Mouse (Mus musculus) adrenal gland, postnatal 10 days (tissue): ENCODE results near the gene Enpp6. TPM values are rescaled to one million over a fixed set of nuclear protein-coding genes. Genes with fewer than 3 reads are reported as not detected.

Experiments
- DNase-seq: peaks from one replicate; pipeline ENCODE4 v3.0.0; 2021; ENCODE audit warnings: mixed read lengths
- long read RNA-seq, 2 experiments: library from polyadenylated mRNA; stranded (forward); transcript quantifications; one replicate each; pipeline ENCODE4 v2.0.0; 2021
- total RNA-seq, 2 experiments: library from RNA; stranded (reverse); gene quantifications; 2 replicates each; pipeline ENCODE4 v1.2.3; 2021

Enpp6 gene
- 1 to 10 TPM; 1.6 to 2.3 TPM for total RNA-seq
- long read RNA-seq, experiment 1, partial matches to known transcripts = 0 of 1 reads
- long read RNA-seq, experiment 1, other reads (novel, unspliced or antisense) = 1 of 1 reads
- long read RNA-seq, experiment 2, partial matches to known transcripts = 0 of 2 reads
- long read RNA-seq, experiment 2, other reads (novel, unspliced or antisense) = 2 of 2 reads

DNA sequence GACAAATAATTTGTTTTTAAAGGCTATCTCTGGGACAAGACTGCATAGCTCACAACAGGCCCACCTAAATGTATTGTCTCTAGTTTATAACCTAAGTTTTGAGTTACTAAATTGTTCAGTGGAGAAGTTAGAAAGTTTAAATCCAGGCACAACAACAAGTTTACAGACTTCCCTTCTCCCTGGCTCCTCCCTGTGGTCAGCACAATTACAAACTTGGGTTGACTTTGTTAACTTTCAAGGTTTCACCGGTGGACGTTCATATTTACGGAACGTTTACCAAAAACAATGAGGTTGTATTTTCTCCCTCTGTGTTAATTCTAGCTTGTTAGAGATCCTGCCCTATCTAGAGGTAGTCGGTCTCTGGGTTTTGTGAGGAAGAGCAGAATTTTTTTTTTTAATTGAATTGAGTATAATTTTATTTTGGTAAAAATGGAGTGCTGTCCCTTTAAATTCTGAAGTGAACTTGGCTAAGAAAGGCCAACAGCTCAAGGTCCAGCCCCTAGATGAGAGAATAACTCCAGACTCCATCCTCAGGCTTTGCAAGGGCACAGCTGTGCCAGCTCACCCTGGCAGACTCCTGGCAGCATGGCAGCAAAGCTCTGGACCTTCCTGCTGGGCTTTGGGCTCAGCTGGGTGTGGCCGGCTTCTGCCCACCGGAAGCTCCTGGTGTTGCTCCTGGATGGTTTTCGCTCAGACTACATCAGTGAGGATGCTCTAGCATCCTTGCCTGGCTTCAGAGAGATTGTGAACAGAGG lies at the start of gene Enpp6:
Enpp6 (plus strand) TSS at position 502 of the 755 bp plus-strand sequence.
- DNase-seq = peak; percentile 43

DNA sequence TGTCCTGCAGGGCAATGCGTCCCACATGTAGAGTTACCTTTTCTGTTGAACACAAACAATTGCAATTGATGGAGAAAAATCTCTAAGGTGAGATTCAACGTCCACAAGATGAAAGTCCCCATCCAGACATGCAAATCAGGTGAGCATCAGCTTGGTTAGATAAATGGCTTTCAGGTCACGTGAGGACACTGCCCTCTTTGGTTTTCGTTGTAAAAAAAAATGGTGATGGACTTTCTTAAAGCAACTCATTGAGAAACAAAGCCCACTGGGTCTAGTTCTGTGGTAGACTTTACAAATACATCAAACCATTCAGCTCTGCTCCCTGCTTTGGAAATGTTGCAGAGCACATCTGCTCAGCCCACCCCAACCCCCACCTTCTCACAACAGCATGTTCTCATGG lies 48.5 kb upstream of the Enpp6 start:
- no peak for DNase-seq

DNA sequence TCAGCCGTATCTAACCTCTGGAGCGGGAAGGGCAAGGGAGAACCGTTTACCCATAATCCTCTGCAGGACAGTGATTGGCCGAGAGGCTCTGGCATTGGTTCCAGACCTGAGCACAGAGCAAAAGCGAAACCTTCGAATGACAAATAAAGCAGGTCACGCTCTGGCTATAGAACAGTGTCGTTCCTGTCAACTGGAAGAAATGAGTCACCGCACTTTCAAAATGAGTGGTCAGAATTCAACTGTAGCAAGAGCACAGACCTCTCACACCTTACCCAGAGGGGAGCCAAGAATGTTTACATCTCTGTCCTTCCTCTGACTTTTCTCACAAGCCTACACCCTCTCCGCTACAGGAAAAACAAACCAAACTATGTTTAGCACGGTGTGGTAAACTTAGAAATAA lies 45.4 kb upstream of the Enpp6 start:
- peak; percentile 48 for DNase-seq

DNA sequence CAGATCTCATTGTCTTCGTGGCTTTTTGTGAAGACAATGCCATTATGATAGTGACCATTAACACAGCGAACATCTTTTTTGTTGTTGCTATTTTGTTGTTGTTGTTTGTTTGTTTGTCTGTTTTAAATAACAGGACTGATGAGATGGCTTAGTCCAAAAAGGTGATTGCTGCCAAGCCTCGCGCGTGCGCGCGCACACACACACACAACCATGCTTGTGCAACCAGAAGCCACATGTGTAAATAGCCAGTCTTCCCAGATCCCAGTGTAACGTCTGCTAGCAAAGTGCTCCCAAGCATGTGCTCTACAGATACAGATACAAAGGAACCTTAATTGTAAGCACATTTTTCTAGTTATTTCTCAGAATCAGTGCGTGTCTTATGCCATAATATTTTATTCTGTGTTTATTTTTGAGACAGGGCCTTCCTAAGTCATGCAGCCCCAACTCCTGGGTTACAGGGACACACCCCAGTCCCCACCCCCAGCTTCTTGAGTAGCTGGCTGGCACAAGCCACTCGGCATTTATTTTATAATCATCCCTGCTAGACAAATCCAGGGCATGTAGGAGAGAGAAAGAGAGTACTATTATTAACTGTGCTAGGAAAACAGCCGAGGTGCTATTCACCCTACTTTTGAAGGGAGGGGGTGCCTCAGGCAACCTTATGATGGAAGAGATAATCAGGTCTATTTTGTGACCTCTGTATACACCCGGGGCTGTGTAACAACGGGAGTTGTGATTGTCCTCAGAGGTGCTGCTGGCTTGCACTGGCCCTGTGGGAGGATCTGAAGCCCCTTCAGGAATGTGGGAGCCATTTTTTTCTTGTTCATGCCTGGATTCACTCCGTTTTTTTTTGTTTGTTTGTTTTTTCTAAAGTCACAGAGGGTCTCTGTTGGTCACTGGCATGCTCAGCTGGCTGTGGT lies 44.7 kb upstream of the Enpp6 start:
- DNase-seq = no peak

DNA sequence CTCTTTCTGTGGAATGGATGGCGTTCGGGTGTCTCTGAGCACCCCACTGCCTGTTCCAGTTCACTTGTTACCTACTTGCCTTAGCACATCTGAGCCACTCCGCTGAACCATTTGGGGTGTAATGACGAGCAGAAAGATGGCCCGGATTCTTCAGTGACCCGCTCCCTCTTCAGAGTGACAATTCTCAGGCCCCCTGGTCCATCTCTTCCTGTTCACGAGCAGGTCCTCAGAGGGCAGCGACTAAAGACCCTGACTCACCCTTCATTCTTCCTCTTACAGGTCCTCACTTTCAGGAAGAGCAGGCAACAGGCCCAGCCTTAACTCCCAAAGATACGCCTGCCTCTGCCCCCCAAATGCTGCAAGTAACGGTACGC lies 44.0 kb upstream of the Enpp6 start:
- no peak for DNase-seq

DNA sequence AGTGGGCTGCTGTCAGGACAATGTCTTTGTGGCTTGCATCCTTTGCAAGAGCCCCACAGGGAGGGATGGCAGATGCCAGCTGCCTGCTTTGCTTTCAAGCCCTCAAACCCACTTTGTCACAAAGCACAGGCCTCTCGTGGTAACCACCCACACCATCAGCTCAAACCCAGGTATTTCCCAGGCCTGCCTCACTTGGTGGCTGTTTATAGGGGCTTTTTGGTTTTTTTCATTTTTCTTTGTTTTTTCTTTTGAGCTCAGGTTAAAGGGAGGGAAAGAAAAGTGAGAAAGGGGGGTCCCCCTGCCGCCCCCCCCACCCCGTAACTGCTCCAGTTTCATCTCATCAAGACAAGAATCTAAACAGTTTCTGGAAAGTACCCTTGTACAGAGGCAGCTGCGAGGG lies 43.4 kb upstream of the Enpp6 start:
- no peak for DNase-seq

DNA sequence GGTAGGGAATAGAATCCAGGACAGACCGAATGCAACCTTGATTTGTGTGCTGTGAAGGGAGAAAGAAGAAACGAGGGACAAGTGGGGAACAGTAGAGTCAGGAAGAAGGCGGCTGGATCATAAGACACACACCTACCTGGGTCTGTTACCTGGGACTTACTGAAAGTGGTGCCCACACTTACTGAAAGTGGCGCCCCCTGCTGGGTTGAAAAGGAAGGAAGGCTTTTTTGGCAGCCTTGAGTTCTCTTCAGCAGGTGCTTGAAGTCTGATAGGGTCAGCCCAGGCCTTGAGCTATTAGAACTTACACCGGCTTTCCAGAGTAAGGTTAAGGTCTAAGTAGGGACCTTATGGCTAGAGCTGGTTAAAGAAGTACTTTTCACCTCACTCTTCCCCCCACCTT lies 40.5 kb upstream of the Enpp6 start:
- peak; percentile 24 for DNase-seq

DNA sequence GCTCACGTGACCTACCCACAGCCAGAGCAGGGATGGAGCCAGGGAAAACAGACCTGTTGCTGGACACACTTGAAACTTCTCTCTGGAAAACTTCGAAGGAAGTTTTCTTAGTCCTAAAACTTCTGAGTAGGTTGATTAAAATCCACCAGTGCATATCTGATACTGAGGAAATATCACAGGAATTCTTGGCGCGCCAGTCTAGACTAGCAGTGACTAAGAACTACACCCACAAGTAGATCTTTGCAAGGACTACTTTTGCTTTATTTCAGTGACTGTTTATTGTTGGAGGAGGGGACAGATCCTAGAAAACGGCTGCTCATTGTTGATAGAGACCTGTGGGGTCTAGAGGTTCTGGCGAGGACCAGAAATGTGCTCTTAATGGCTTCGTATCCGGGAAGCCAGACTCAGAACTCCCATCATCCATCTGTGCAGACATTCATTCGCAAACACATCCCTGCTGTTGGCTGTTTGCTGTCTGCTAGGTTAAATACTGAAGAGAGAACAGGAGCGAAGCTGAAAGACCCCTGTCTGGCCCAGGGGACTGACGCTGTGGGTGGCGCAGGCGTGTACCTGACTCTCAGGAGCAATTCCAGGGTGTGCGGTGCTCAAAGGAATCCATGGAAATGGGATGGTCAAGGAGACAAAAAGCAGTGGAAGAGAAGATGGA lies 38.5 kb upstream of the Enpp6 start:
- DNase-seq = no peak

DNA sequence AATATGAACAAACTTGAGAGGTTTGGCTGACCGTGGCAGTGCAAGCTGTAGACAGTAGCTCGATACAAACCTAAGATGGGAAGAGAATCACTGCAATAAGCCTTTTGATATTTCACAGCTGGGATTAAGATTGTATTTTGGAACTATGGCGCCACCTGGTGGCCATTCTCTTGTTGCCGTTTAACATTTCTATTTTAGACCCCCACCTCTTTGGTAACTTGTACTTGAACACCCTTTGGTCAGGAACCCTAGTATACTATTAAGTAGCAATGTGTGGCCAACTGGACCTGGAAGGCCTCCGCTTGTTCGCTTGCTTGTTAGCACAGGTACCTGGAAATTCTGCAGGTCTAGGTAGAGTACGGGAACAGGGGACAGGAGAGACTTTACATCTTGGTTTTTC lies 33.2 kb upstream of the Enpp6 start:
- peak; percentile 79 for DNase-seq

DNA sequence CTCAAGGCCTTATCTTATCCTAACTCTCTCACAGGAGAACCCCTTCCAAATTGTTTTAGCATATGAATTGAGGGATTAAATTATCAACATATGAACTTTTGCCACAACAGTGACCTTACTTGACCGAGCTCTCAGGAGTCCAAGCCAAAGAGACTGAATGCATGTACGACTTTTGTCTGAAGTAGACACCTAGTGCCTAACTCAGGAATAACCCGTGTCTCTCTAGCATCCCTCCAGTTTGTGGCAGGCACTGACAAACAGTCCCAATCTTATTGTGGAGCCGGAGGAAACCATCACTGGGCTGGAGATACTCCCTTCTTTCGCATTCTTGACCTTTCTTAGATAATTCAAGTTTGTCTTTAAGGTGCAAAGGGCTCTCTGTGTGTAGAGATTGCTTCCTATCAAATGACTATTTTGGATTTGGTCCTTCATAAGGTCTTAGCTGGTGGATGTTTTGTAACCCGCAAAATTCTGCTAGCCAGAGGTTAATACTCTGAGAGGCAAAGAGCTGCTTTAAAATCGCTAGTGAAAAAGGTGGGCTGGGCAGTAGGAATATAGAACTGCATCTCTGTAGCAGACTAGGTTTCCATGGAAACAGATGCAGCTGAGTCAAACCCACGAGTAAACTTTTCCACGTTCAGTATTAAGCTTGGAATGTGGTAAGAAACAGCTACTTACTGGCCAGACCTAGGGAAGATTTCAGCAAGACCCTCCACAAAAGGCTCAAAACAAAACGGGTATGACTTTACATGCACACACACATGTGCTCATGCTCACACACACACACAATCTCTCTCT lies 23.9 kb upstream of the Enpp6 start:
- no peak for DNase-seq

DNA sequence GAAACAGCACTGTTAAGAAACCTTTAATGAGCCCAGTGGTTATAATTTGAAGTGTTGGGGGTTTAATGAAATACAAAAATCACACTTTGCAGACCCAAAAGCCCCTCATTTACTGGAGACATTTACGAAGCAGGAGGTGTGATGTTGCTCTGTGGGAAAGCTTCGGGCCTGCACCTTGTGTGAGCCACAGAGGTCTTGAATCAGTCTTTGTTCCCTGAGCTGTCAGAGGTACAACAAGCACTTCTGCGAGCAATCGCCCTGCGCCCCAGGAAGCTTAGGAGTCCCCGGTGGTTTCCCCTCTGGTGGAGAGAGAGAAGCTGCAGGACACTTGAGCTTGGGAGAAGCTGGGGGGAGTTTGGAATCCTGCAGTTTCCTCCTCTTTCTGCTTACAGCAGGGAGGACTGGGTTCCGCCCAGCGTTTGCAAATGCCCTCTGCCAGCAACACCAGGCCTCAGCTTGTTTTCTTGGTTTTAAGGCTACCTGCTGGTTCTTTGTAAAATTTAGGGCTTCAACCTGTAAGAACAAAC lies 23.0 kb upstream of the Enpp6 start:
- no peak for DNase-seq

DNA sequence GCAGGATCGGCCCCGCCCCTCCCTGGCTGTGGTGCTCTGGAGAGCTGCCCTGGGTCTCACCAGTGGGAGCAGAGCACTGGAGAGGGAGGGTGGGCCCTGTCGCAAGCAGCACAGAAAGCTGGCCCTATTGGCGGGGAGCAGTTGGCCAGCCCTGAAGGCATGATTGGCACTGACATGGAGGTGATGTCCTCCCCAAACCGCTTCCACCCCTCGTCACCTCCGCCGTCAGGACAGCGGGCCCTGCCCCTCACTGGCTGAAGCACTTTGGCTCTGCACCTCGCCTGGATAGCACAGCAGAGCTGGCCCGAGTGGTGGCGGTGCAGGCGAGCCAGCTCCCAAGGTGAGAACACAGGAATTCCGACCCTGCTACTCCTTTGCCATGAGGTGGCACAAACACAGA lies 20.9 kb upstream of the Enpp6 start:
- no peak for DNase-seq

DNA sequence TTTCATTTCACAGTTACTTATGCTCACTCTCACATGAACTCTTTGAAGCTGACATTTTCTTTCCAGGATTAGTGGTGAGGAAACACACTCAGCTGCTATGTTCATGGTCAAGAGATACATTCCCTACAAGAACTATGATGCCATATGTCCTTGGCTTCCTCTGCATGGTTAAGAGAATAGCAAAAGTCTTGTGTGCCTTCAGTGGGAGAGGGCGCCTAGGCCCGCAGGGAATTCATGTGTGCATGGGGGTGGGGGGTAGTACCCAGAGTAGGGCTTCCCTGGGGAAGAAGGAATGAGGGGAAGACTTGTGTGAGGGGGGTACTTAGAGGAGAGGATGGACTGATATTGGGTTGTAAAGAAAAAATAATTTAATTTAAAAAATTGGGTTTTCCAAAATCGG lies 18.0 kb upstream of the Enpp6 start:
- no peak for DNase-seq

DNA sequence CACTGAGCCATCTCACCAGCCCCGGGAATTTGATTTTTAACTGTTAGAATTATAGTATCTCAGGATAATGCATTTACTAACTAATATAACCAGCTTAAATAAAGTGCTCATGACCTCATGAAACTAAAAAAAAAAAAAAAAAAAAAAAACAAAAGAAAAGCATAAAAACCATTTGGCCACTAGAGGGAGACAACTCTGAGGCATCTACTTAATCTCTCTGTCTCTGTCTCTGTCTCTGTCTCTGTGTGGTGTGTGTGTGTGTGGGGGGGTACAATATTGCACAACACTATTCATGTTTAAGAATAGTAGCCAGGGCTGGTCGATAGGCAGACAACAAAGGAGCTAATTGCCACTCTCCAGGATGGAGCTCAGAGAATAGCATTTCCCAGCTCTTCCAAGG lies 17.3 kb upstream of the Enpp6 start:
- DNase-seq = no peak

DNA sequence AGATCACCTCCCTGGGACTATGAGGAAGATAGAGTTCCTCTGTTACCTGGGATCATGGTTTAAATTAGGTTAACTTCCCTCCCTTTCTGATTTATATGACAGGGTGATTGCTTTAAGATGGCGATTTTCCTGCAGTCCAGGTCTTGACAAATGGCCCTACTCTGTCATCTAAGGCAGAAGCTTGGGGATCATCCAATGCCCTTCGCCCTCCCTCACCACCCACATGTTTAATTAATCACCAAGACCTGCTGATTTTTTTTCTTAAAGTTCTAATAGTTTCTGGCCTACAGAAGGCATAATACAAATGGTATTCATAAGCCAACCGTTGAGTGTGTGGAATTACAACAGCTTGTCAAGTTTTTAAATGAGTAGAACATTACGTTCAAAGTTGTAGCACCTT lies 9.3 kb upstream of the Enpp6 start:
- no peak for DNase-seq

DNA sequence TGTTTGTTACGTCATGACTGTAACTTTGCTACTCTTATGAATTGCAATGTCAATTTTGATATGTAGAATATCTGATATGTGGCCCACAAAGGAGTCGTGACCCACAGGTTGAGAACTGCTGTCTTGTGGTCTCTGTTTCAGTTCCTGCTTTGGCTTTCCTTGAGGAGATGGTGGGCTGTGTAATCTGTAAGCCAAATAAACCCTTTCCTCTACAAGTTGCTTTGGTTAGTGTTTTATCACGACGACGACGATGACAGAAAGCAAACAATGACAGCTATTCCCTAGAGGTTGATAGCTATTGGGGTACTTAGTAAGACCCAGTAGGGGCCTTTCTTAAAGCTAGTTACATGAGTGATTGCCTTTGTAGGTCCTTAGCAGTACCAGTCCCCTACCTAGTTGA lies 4.5 kb upstream of the Enpp6 start:
- no peak for DNase-seq

DNA sequence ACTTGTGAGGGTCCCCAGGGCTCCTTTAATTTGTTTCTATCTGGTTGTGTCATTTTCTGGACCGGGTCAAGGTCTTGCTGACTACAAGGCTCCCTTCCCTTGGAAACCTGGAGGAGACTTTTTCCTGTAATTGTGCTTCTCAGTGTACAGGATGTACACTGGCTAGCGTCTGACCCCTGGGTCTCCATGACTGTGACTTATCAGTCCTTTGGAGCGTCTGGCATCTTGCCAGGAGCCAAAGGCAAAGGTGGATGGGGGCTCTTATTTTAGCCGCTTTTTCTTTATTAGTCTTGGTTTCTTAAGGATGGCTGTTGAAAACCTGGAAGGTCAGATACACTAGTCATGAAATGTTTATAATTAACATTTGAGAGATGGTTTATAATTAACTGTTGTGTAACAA lies 3.9 kb upstream of the Enpp6 start:
- DNase-seq = peak; percentile 43

DNA sequence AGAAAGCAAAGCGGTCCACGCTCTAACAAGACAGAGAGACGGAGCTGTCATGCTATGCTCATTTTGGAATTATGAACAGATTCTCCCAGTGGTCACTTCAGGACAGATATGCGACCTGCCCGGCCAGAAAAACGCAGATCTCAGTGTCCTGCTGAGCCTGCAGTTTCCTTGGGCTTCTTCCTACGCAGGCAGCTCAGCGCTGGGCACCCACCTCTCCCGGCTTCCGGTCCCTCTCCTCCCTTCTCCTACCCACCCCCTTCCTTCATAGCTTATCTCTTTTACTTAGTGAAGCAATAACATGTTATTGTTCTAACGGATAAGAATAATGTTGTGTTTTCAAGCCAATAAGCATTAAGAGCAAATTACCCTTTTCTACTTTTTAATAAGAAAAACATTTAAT lies 2.0 kb upstream of the Enpp6 start:
- DNase-seq = no peak

DNA sequence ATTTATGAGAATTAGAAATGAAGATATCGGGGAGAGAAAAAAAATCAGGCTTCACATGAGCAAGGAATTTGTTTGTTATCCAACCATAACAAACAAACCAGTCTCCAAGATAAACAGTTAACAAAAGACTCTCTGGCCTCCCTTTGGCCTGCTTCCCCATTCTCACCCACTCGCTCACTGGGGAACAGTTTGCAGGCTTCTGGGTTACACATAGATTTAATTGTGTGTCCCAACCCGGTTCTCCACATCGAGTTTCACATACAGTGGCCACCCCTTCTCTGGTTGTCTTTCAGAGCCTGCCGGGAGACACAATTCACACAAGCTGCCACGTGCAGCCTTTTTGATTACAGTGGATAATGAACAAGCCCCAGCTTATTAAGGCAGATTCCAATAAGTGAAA lies 1.7 kb downstream of the Enpp6 start:
- no peak for DNase-seq

DNA sequence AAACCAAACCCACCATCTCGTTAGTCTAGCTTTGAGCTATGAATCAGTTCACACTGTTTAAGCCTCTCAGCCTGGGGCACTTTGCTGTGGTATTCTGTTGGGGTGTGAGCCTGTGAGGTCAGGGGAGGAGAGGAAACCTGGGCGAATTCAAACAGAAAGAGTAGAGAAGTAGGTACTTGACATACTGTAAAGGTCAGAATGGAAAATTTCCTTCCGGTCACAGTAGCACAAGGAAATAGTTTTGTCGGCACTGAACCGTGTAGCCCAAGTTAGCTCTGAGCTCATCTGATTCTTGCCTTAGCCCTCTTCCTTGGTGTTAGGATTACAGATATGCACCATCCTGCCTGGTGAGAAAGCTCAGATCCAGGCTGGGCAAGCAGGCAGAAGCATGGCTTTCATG lies 4.4 kb downstream of the Enpp6 start:
- no peak for DNase-seq

DNA sequence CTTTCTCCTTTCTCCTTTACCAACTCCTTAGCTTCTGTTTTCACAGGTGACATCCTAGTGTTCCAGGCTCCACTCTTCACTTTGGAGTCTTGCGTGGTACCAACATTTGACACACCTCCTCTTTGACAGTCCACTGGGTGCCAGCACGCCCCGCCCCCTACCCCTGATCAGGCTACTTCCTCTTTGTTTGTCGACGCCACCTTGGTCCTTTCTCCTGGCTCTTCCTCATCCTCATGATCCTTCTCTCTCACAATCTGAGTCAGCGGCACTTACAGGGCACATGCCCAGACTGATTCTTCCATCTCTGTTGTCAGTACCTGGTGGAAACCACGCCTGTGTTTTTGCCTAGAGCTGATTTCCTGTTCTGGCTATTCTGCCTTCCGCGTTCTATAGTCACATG lies 5.9 kb downstream of the Enpp6 start:
- DNase-seq = no peak
